In genomic region chr13:53356105-53356996, GRCm38 (mm10) we compare ENCODE assay signal across 7 mouse cellular contexts. TPM values are rescaled to one million over a fixed set of nuclear protein-coding genes. Genes with fewer than 3 reads are reported as not detected.
DNase-seq lines count a peak whose midpoint lies in the region; ATAC-seq and TF ChIP-seq lines count a peak whose summit lies in the region.

No protein-coding gene starts in this region.

- no peak for TF ChIP-seq POLR2A in cortical plate, adult 2 months (IDR thresholded peaks at IDR 0.05; ENCODE audit: extremely low read depth, insufficient read depth, low read length)

- no peak overlapping the region for H3K27ac ChIP-seq in cortical plate, adult 2 months (ENCODE audit: insufficient read depth, low read length)
- no peak overlapping the region for H3K27ac ChIP-seq in heart, embryonic 15.5 days
- H3K27ac ChIP-seq in lung, embryonic 16.5 days (ENCODE audit: low read length) = no peak overlapping the region

- H3K27me3 ChIP-seq in heart, embryonic 15.5 days = no peaks in the 10 kb centered on the region
- no peaks in the 10 kb centered on the region for H3K27me3 ChIP-seq in lung, embryonic 16.5 days (ENCODE audit: control insufficient read depth, insufficient read depth, low read depth, low read length)

- no peak overlapping the region for H3K4me3 ChIP-seq in cortical plate, adult 2 months (ENCODE audit: insufficient read depth, low read length)
- H3K4me3 ChIP-seq in heart, embryonic 15.5 days = no peak overlapping the region
- H3K4me3 ChIP-seq in lung, embryonic 16.5 days (ENCODE audit: low read length) = no peak overlapping the region

- H3K36me3 ChIP-seq in heart, embryonic 15.5 days = peaks cover 41% of the 10 kb centered on the region
- peaks cover 34% of the 10 kb centered on the region for H3K36me3 ChIP-seq in lung, embryonic 16.5 days (ENCODE audit: control insufficient read depth, insufficient read depth, low read length)

- 0 out of 2 replicates have a peak, but pooled peaks have one; percentile 27 for ATAC-seq in heart, embryonic 15.5 days (replicated peaks; ENCODE audit: insufficient number of reproducible peaks, insufficient read depth, low FRiP score, low read depth)
- ATAC-seq in lung, embryonic 16.5 days (ENCODE audit: low read depth) = peak; percentile 75

- H3K4me1 ChIP-seq in cortical plate, adult 2 months (ENCODE audit: control insufficient read depth, insufficient read depth, low read length) = no peaks in the 10 kb centered on the region
- no peaks in the 10 kb centered on the region for H3K4me1 ChIP-seq in heart, embryonic 15.5 days (replicated peaks)
- no peaks in the 10 kb centered on the region for H3K4me1 ChIP-seq in lung, embryonic 16.5 days (replicated peaks; ENCODE audit: control insufficient read depth, insufficient read depth, low read length)

- H3K4me2 ChIP-seq in heart, embryonic 15.5 days = no peak overlapping the region
- no peak overlapping the region for H3K4me2 ChIP-seq in lung, embryonic 16.5 days (ENCODE audit: low read depth, low read length)

- peak; percentile 69 for DNase-seq in ES-CJ7 (ENCODE audit: low read depth, low spot score)
- peak; percentile 78 for DNase-seq in ZHBTc4 (ENCODE audit: low read depth, low spot score)
- DNase-seq in kidney, postnatal 25 days = peak; percentile 43 to 52
- peak; percentile 84 for DNase-seq in retina, postnatal 1 day

- no peak overlapping the region for H3K9ac ChIP-seq in heart, embryonic 15.5 days
- H3K9ac ChIP-seq in lung, embryonic 16.5 days (ENCODE audit: low read length) = no peak overlapping the region

- no peaks in the 10 kb centered on the region for H3K9me3 ChIP-seq in heart, embryonic 15.5 days (replicated peaks)
- no peaks in the 10 kb centered on the region for H3K9me3 ChIP-seq in lung, embryonic 16.5 days (ENCODE audit: control insufficient read depth, low read length)

- TF ChIP-seq CTCF in cortical plate, adult 2 months (IDR thresholded peaks at IDR 0.05; ENCODE audit: extremely low read depth, insufficient read depth, low read length) = peak; percentile 83; the same call in 1 of the 2 replicates

- 58% methylated on average over 8 of the region's 8 CpGs for WGBS in heart, embryonic 15.5 days
- 55% methylated on average over 8 of the region's 8 CpGs for WGBS in lung, embryonic 16.5 days

RNA-seq across cellular contexts. Expression of gene Sptlc1, which starts 20.8 kb away (rescaled TPM):
- polyA plus RNA-seq in cortical plate, adult 2 months (2012; rRNA removed) = 25.1 and 25.9 TPM in 2 replicates
- polyA plus RNA-seq in heart, embryonic 15.5 days (2015; fragmentation: Nextera tagmentation; extraction: Ambion mirVana) = 16.8 and 21.6 TPM in 2 replicates
- 38.5 and 38.7 TPM in 2 replicates for polyA plus RNA-seq in lung, embryonic 16.5 days (2015; fragmentation: Nextera tagmentation; extraction: Ambion mirVana)
